Mouse (Mus musculus): ENCODE measurements around the gene Hoxb9. TPM values are rescaled to one million over a fixed set of nuclear protein-coding genes. Genes with fewer than 3 reads are reported as not detected.

Gene Hoxb9
- polyA plus RNA-seq, 1 experiment, result not detected

GRCm38 (mm10) chr11:96282795-96283430 lies 11.7 kb downstream of the Hoxb9 start:
- no peak for TF ChIP-seq CTCF (IDR thresholded peaks at IDR 0.05; ENCODE audit: extremely low read depth, insufficient read depth, low read length)
- TF ChIP-seq POLR2A (IDR thresholded peaks at IDR 0.05; ENCODE audit: extremely low read depth, insufficient read depth, low read length), result no peak
- no peak overlapping the region for H3K27ac ChIP-seq (ENCODE audit: insufficient read depth, low read length)
- no peak overlapping the region for H3K4me3 ChIP-seq (ENCODE audit: insufficient read depth, low read length)
- no peaks in the 10 kb centered on the region for H3K4me1 ChIP-seq (ENCODE audit: control insufficient read depth, insufficient read depth, low read length)

- no peaks in the 10 kb centered on the region for H3K4me1 ChIP-seq (ENCODE audit: control insufficient read depth, insufficient read depth, low read length)
- TF ChIP-seq POLR2A (IDR thresholded peaks at IDR 0.05; ENCODE audit: extremely low read depth, insufficient read depth, low read length) (no peak), CTCF (IDR thresholded peaks at IDR 0.05; ENCODE audit: extremely low read depth, insufficient read depth, low read length) (no peak)
- no peak overlapping the region for H3K4me3 ChIP-seq (ENCODE audit: insufficient read depth, low read length)
- no peak overlapping the region for H3K27ac ChIP-seq (ENCODE audit: insufficient read depth, low read length)
These were observed 12.9 kb downstream of the Hoxb9 start for GRCm38 (mm10) chr11:96284041-96284749.

- TF ChIP-seq POLR2A (IDR thresholded peaks at IDR 0.05; ENCODE audit: extremely low read depth, insufficient read depth, low read length), result no peak
- no peak for TF ChIP-seq CTCF (IDR thresholded peaks at IDR 0.05; ENCODE audit: extremely low read depth, insufficient read depth, low read length)
- no peak overlapping the region for H3K4me3 ChIP-seq (ENCODE audit: insufficient read depth, low read length)
- no peaks in the 10 kb centered on the region for H3K4me1 ChIP-seq (ENCODE audit: control insufficient read depth, insufficient read depth, low read length)
- H3K27ac ChIP-seq (ENCODE audit: insufficient read depth, low read length), result no peak overlapping the region
These were observed 13.8 kb downstream of the Hoxb9 start for GRCm38 (mm10) chr11:96284774-96285734.

- TF ChIP-seq POLR2A (IDR thresholded peaks at IDR 0.05; ENCODE audit: extremely low read depth, insufficient read depth, low read length) (no peak), CTCF (IDR thresholded peaks at IDR 0.05; ENCODE audit: extremely low read depth, insufficient read depth, low read length) (no peak)
- no peaks in the 10 kb centered on the region for H3K4me1 ChIP-seq (ENCODE audit: control insufficient read depth, insufficient read depth, low read length)
These were observed 14.8 kb downstream of the Hoxb9 start, which contains the start of gene Hoxb7 for GRCm38 (mm10) chr11:96285771-96286738. Hoxb7 (plus strand) TSS chr11:96286623.

GRCm38 (mm10) chr11:96286739-96287385 lies 15.6 kb downstream of the Hoxb9 start:
- no peak for TF ChIP-seq CTCF (IDR thresholded peaks at IDR 0.05; ENCODE audit: extremely low read depth, insufficient read depth, low read length)
- TF ChIP-seq POLR2A (IDR thresholded peaks at IDR 0.05; ENCODE audit: extremely low read depth, insufficient read depth, low read length), result no peak
- Histone ChIP-seq H3K27ac (ENCODE audit: insufficient read depth, low read length) (no peak overlapping the region), H3K4me1 (ENCODE audit: control insufficient read depth, insufficient read depth, low read length) (no peaks in the 10 kb centered on the region), H3K4me3 (ENCODE audit: insufficient read depth, low read length) (no peak overlapping the region)

More at GRCm38 (mm10) chr11:96285771-96286738, 14.8 kb downstream of the Hoxb9 start, which contains the start of gene Hoxb7:
- H3K4me3 ChIP-seq (ENCODE audit: insufficient read depth, low read length), result no peak within 1 kb of the TSS
- no peak within 1 kb of the TSS for H3K27ac ChIP-seq (ENCODE audit: insufficient read depth, low read length)

GRCm38 (mm10) chr11:96287411-96287810 lies 16.2 kb downstream of the Hoxb9 start:
- Histone ChIP-seq H3K27ac (ENCODE audit: insufficient read depth, low read length) (no peak overlapping the region), H3K4me1 (ENCODE audit: control insufficient read depth, insufficient read depth, low read length) (no peaks in the 10 kb centered on the region), H3K4me3 (ENCODE audit: insufficient read depth, low read length) (no peak overlapping the region)
- TF ChIP-seq POLR2A (IDR thresholded peaks at IDR 0.05; ENCODE audit: extremely low read depth, insufficient read depth, low read length) (no peak), CTCF (IDR thresholded peaks at IDR 0.05; ENCODE audit: extremely low read depth, insufficient read depth, low read length) (no peak)

- Histone ChIP-seq H3K4me1 (ENCODE audit: control insufficient read depth, insufficient read depth, low read length) (no peaks in the 10 kb centered on the region), H3K4me3 (ENCODE audit: insufficient read depth, low read length) (no peak overlapping the region), H3K27ac (ENCODE audit: insufficient read depth, low read length) (no peak overlapping the region)
- TF ChIP-seq POLR2A (IDR thresholded peaks at IDR 0.05; ENCODE audit: extremely low read depth, insufficient read depth, low read length) (no peak), CTCF (IDR thresholded peaks at IDR 0.05; ENCODE audit: extremely low read depth, insufficient read depth, low read length) (no peak)
These were observed 17.4 kb downstream of the Hoxb9 start for GRCm38 (mm10) chr11:96288455-96289221.

Measured in cortical plate, adult 2 months (tissue).